Mouse (Mus musculus): ENCODE results near the gene Car10.

GRCm38 (mm10) chr11:93123691-93124090 is 25.9 kb downstream of the Car10 start:
- TF ChIP-seq SRF (IDR thresholded peaks at IDR 0.05; ENCODE audit: control insufficient read depth, insufficient read length, low read depth): no peak
- no peak for TF ChIP-seq MAX (IDR thresholded peaks at IDR 0.05; ENCODE audit: low read depth)
- no peak for TF ChIP-seq MYOD1 (IDR thresholded peaks at IDR 0.05; ENCODE audit: control insufficient read depth in 1 of 3, insufficient read length in 2 of 3, low read depth in 2 of 3)
- no peak for TF ChIP-seq TCF12 (IDR thresholded peaks at IDR 0.05; ENCODE audit: insufficient read depth, poor library complexity, severe bottlenecking)
- no peak for TF ChIP-seq POLR2A (IDR thresholded peaks at IDR 0.05; ENCODE audit: insufficient read length, low read depth)
- TF ChIP-seq E2F4 (IDR thresholded peaks at IDR 0.05; ENCODE audit: insufficient read depth): no peak
